Mouse (Mus musculus) MEL (cell line): Measurements from ENCODE around the gene Grn. TPM values are rescaled to one million over a fixed set of nuclear protein-coding genes. Genes with fewer than 3 reads are reported as not detected.

ENCODE experiments used
- DNase-seq: peaks from one replicate; pipeline ENCODE4 v3.0.0; 2011; ENCODE audit warnings: low read depth, low spot score
- H3K27ac ChIP-seq: 2 replicates; pipeline ENCODE4 v1.5.1; 2012; ENCODE audit warnings: low read depth, mild to moderate bottlenecking, control low read depth, low read length, moderate library complexity; ENCODE audit not compliant: control insufficient read depth
- H3K27me3 ChIP-seq, 2 experiments: fragments of 150-350 bp in 1 of 2; sonication (generic) in 1 of 2; 2 replicates each; pipeline ENCODE4 v1.6.1; 2012; ENCODE audit warnings: low read length in 2 of 2, mild to moderate bottlenecking in 2 of 2, improper control_type of control experiment in 1 of 2, moderate library complexity in 1 of 2; ENCODE audit not compliant: insufficient read depth in 2 of 2, control insufficient read depth in 1 of 2
- H3K36me3 ChIP-seq, 2 experiments: 2 replicates each; pipeline ENCODE4 v1.6.1; 2012 to 2014; ENCODE audit warnings: low read length in 2 of 2, improper control_type of control experiment in 1 of 2, inconsistent platforms in 1 of 2, mild to moderate bottlenecking in 1 of 2; ENCODE audit not compliant: insufficient read depth in 2 of 2, control insufficient read depth in 1 of 2
- H3K4me1 ChIP-seq, 2 experiments: fragments of 150-350 bp in 1 of 2; sonication (generic) in 1 of 2; 2 replicates each; pipeline ENCODE4 v1.6.1; 2012; ENCODE audit warnings: low read length in 2 of 2, improper control_type of control experiment in 1 of 2, mild to moderate bottlenecking in 1 of 2; ENCODE audit not compliant: insufficient read depth in 2 of 2, control insufficient read depth in 1 of 2
- H3K4me3 ChIP-seq, 2 experiments: fragments of 150-350 bp in 1 of 2; sonication (generic) in 1 of 2; 2 replicates each; pipeline ENCODE4 v1.5.1; 2012; ENCODE audit warnings: low read depth in 2 of 2, low read length in 2 of 2, mild to moderate bottlenecking in 2 of 2, moderate library complexity in 2 of 2, control low read depth in 1 of 2, improper control_type of control experiment in 1 of 2; ENCODE audit not compliant: control insufficient read depth in 1 of 2, insufficient read depth in 1 of 2
- H3K79me2 ChIP-seq: 2 replicates; pipeline ENCODE4 v1.6.1; 2012; ENCODE audit warnings: mild to moderate bottlenecking, low read length, moderate library complexity; ENCODE audit not compliant: control insufficient read depth, poor library complexity, insufficient read depth
- H3K9ac ChIP-seq: 2 replicates; pipeline ENCODE4 v1.6.1; 2012; ENCODE audit warnings: low read depth, mild to moderate bottlenecking, control low read depth, low read length, moderate library complexity; ENCODE audit not compliant: control insufficient read depth, poor library complexity, severe bottlenecking
- H3K9me3 ChIP-seq: fragments of 150-350 bp; sonication (generic); replicated peaks from 2 replicates; pipeline ENCODE4 v1.6.1; 2012; ENCODE audit warnings: mild to moderate bottlenecking, low read length, improper control_type of control experiment, moderate library complexity; ENCODE audit not compliant: insufficient read depth
- BHLHE40 ChIP-seq: IDR thresholded peaks from 2 replicates; pipeline ENCODE4 v1.6.1; 2012; ENCODE audit warnings: low read depth, mild to moderate bottlenecking, inconsistent platforms, low read length, improper control_type of control experiment, borderline replicate concordance
- ELF1 ChIP-seq: IDR thresholded peaks from 2 replicates; pipeline ENCODE4 v1.6.1; 2014; ENCODE audit warnings: low read depth, mild to moderate bottlenecking, inconsistent platforms, low read length, improper control_type of control experiment, moderate library complexity
- ETS1 ChIP-seq: IDR thresholded peaks from 2 replicates; pipeline ENCODE4 v1.6.1; 2012; ENCODE audit warnings: low read depth, mild to moderate bottlenecking, inconsistent platforms, low read length, improper control_type of control experiment, moderate library complexity
- GATA1 ChIP-seq: IDR thresholded peaks from 2 replicates; pipeline ENCODE4 v1.6.1; 2011; ENCODE audit warnings: low read depth, low read length, improper control_type of control experiment
- HCFC1 ChIP-seq: IDR thresholded peaks from 2 replicates; pipeline ENCODE4 v1.6.1; 2012; ENCODE audit warnings: low read depth, mild to moderate bottlenecking, inconsistent platforms, low read length, improper control_type of control experiment, moderate library complexity
- JUND ChIP-seq: IDR thresholded peaks from 2 replicates; pipeline ENCODE4 v1.6.1; 2011; ENCODE audit warnings: low read depth, mild to moderate bottlenecking, improper control_type of control experiment, low read length
- MEF2A ChIP-seq: IDR thresholded peaks from 2 replicates; pipeline ENCODE4 v1.6.1; 2014; ENCODE audit warnings: low read depth, mild to moderate bottlenecking, inconsistent platforms, low read length, improper control_type of control experiment; ENCODE audit not compliant: poor library complexity, insufficient replicate concordance, severe bottlenecking; ENCODE audit errors: extremely low read depth
- MXI1 ChIP-seq: IDR thresholded peaks from 2 replicates; pipeline ENCODE4 v1.6.1; 2011; ENCODE audit warnings: mild to moderate bottlenecking, low read depth, low read length, improper control_type of control experiment
- MYC ChIP-seq: IDR thresholded peaks from 2 replicates; pipeline ENCODE4 v1.6.1; 2011; ENCODE audit warnings: low read depth, mild to moderate bottlenecking, low read length, improper control_type of control experiment, moderate library complexity
- NELFE ChIP-seq: IDR thresholded peaks from 2 replicates; pipeline ENCODE4 v1.6.1; 2011; ENCODE audit warnings: low read depth, low read length, improper control_type of control experiment
- NRF1 ChIP-seq: IDR thresholded peaks from 2 replicates; pipeline ENCODE4 v1.6.1; 2014; ENCODE audit warnings: low read depth, mild to moderate bottlenecking, inconsistent platforms, low read length, improper control_type of control experiment, moderate library complexity; ENCODE audit not compliant: poor library complexity, insufficient read depth, severe bottlenecking
- POLR2AphosphoS2 ChIP-seq: IDR thresholded peaks from 2 replicates; pipeline ENCODE4 v1.6.1; 2011; ENCODE audit warnings: low read length, improper control_type of control experiment
- SIN3A ChIP-seq: IDR thresholded peaks from 2 replicates; pipeline ENCODE4 v1.6.1; 2012; ENCODE audit warnings: low read length, improper control_type of control experiment, inconsistent platforms
- SMC3 ChIP-seq: IDR thresholded peaks from 2 replicates; pipeline ENCODE4 v1.6.1; 2011; ENCODE audit warnings: low read depth, low read length, improper control_type of control experiment
- TBP ChIP-seq: IDR thresholded peaks from 2 replicates; pipeline ENCODE4 v1.8.0; 2011; ENCODE audit warnings: low read depth, low read length, improper control_type of control experiment
- TCF12 ChIP-seq: IDR thresholded peaks from 2 replicates; pipeline ENCODE4 v1.6.1; 2014; ENCODE audit warnings: low read depth, mild to moderate bottlenecking, inconsistent platforms, low read length, improper control_type of control experiment, moderate library complexity
- UBTF ChIP-seq: IDR thresholded peaks from 2 replicates; pipeline ENCODE4 v1.6.1; 2012; ENCODE audit warnings: low read depth, mild to moderate bottlenecking, inconsistent platforms, low read length, improper control_type of control experiment, moderate library complexity, borderline replicate concordance; ENCODE audit not compliant: insufficient read depth
- ZC3H11A ChIP-seq: IDR thresholded peaks from 2 replicates; pipeline ENCODE4 v1.6.1; 2012; ENCODE audit warnings: low read depth, mild to moderate bottlenecking, inconsistent platforms, low read length, improper control_type of control experiment
- ZKSCAN1 ChIP-seq: IDR thresholded peaks from 2 replicates; pipeline ENCODE4 v1.6.1; 2012; ENCODE audit warnings: low read depth, mild to moderate bottlenecking, inconsistent platforms, low read length, improper control_type of control experiment, moderate library complexity
- ZMIZ1 ChIP-seq: IDR thresholded peaks from 2 replicates; pipeline ENCODE4 v1.6.1; 2012; ENCODE audit warnings: low read depth, mild to moderate bottlenecking, inconsistent platforms, low read length, improper control_type of control experiment, moderate library complexity
- ZNF384 ChIP-seq: IDR thresholded peaks from 2 replicates; pipeline ENCODE4 v1.6.1; 2012; ENCODE audit warnings: low read depth, mild to moderate bottlenecking, inconsistent platforms, low read length, improper control_type of control experiment
- polyA plus RNA-seq, 2 experiments: library from polyadenylated mRNA; stranded (reverse) in 1 of 2; unstranded in 1 of 2; fragments of >175 nt in 1 of 2; fragments of >200 nt in 1 of 2; gene quantifications; 2 replicates each; pipeline versions ENCODE4 v1.2.1 to v1.2.4; 2012; ENCODE audit warnings: low replicate concordance in 2 of 2, low read depth in 1 of 2; ENCODE audit not compliant: insufficient read length in 2 of 2, insufficient read depth in 1 of 2, missing spikeins in 1 of 2
- total RNA-seq: library from RNA; depleted of rRNA; stranded (reverse); fragments of 300-350 nt; gene quantifications from 2 replicates; pipeline ENCODE4 v1.2.3, GENCODE M21; 2012

Grn gene
- total and polyA plus RNA-seq, 3 experiments = 14.7 to 42.1 TPM; not detected in 1

GRCm38 (mm10) chr11:102439093-102440082 lies 9.3 kb downstream of the Grn start:
- Histone ChIP-seq H3K9ac (no peak overlapping the region), H3K27me3 (no peaks in the 10 kb centered on the region), H3K4me3 (no peak overlapping the region), H3K27ac (no peak overlapping the region), H3K9me3 (no peaks in the 10 kb centered on the region), H3K79me2 (no peaks in the 10 kb centered on the region), H3K4me1 (no peaks in the 10 kb centered on the region), H3K36me3 (no peaks in the 10 kb centered on the region; a peak in 1 of 4 replicates)
- TF ChIP-seq SMC3 = no peak
- no peak for TF ChIP-seq UBTF
- no peak for TF ChIP-seq NRF1
- TF ChIP-seq MEF2A = no peak
- no peak for TF ChIP-seq GATA1
- no peak for TF ChIP-seq ELF1
- TF ChIP-seq HCFC1 = no peak
- TF ChIP-seq ZNF384 = no peak
- no peak for TF ChIP-seq BHLHE40
- TF ChIP-seq POLR2AphosphoS2 = no peak
- TF ChIP-seq TCF12 = no peak
- TF ChIP-seq ZKSCAN1 = no peak
- no peak for TF ChIP-seq MYC
- TF ChIP-seq JUND = no peak
- TF ChIP-seq TBP = no peak
- no peak for TF ChIP-seq MXI1
- no peak for TF ChIP-seq ETS1
- no peak for TF ChIP-seq ZMIZ1
- no peak for DNase-seq

GRCm38 (mm10) chr11:102440255-102440654 lies 10.1 kb downstream of the Grn start:
- no peak overlapping the region for H3K9ac ChIP-seq
- H3K27ac ChIP-seq = no peak overlapping the region
- TF ChIP-seq ETS1 = no peak
- no peak for TF ChIP-seq NELFE
- no peak for TF ChIP-seq ZC3H11A
- no peak for TF ChIP-seq SIN3A
- TF ChIP-seq HCFC1 = no peak
- no peaks in the 10 kb centered on the region for H3K9me3 ChIP-seq
- no peaks in the 10 kb centered on the region; a peak in 1 of 4 replicates for H3K36me3 ChIP-seq
- no peak overlapping the region for H3K4me3 ChIP-seq
- no peaks in the 10 kb centered on the region for H3K79me2 ChIP-seq
- H3K27me3 ChIP-seq = no peaks in the 10 kb centered on the region
- no peak for DNase-seq
- H3K4me1 ChIP-seq = no peaks in the 10 kb centered on the region
